Mouse (Mus musculus) kidney, postnatal 0 days (tissue): Measurements from ENCODE around the gene Ptprn2. TPM values are rescaled to one million over a fixed set of nuclear protein-coding genes. Genes with fewer than 3 reads are reported as not detected.

ENCODE experiments used
- ATAC-seq: fragments of 200-750 bp; cut with Nextera tagmentation; replicated peaks from 2 replicates; pipeline ENCODE4 v1.8.0; 2017; ENCODE audit warnings: low read depth, moderate number of reproducible peaks, moderate TSS enrichment, moderate library complexity; ENCODE audit not compliant: low FRiP score
- DNase-seq: peaks from one replicate; pipeline ENCODE4 v3.0.0-alpha.2; 2016; ENCODE audit warnings: low spot score
- H3K27ac ChIP-seq: fragments of 300-500 bp; sonication (generic); 2 replicates; pipeline ENCODE4 v1.5.1; 2014; ENCODE audit warnings: mild to moderate bottlenecking
- H3K27me3 ChIP-seq: fragments of 300-500 bp; sonication (generic); 2 replicates; pipeline ENCODE4 v1.6.1; 2014; ENCODE audit warnings: low read length, mixed read lengths; ENCODE audit not compliant: insufficient read depth
- H3K36me3 ChIP-seq: fragments of 300-500 bp; sonication (generic); 2 replicates; pipeline ENCODE4 v1.6.1; 2014; ENCODE audit warnings: low read length, mixed read lengths; ENCODE audit not compliant: insufficient read depth
- H3K4me1 ChIP-seq: fragments of 300-500 bp; sonication (generic); replicated peaks from 2 replicates; pipeline ENCODE4 v1.6.1; 2014; ENCODE audit warnings: antibody characterized with exemption, low read length, mixed read lengths; ENCODE audit not compliant: insufficient read depth
- H3K4me2 ChIP-seq: fragments of 300-500 bp; sonication (generic); 2 replicates; pipeline ENCODE4 v1.6.1; 2014; ENCODE audit warnings: mild to moderate bottlenecking, low read length, moderate library complexity, mixed read lengths
- H3K4me3 ChIP-seq: fragments of 300-500 bp; sonication (generic); replicated peaks from 2 replicates; pipeline ENCODE4 v1.5.1; 2014; ENCODE audit warnings: low read depth, low read length
- H3K9ac ChIP-seq: fragments of 300-500 bp; sonication (generic); 2 replicates; pipeline ENCODE4 v1.6.1; 2014; ENCODE audit warnings: low read depth, low read length
- H3K9me3 ChIP-seq: fragments of 300-500 bp; sonication (generic); replicated peaks from 2 replicates; pipeline ENCODE4 v1.6.1; 2016; ENCODE audit warnings: low read length, inconsistent platforms, mixed read lengths
- CTCF ChIP-seq: IDR thresholded peaks from 2 replicates; pipeline ENCODE4 v1.5.1; 2016; ENCODE audit warnings: antibody characterized with exemption, low read depth, mild to moderate bottlenecking, moderate library complexity
- WGBS: fragments of 180-500 bp; shearing (Covaris S2); extraction: QIAGEN DNeasy Blood & Tissue Kit; methylation state at CpG from one replicate; pipeline ENCODE4 v1.1.7; 2014; 5-methylcytosine and 5-hydroxymethylcytosine counted together
- microRNA counts: library from miRNA; unstranded; fragments of <30 nt; microRNA quantifications from one replicate; lab custom pipeline; 2015
- microRNA-seq: library from miRNA; unstranded; fragments of <30 nt; microRNA quantifications from one replicate; pipeline ENCODE4, GENCODE M21; 2016
- polyA plus RNA-seq: library from polyadenylated mRNA; unstranded; fragments of >200 nt; fragmentation: Nextera tagmentation; extraction: Ambion mirVana; gene quantifications from 2 replicates; pipeline ENCODE4 v1.2.1, GENCODE M21; 2015

The Ptprn2 gene
- polyA plus RNA-seq, 1 experiment from 2014 or later, result 0.03 TPM

DNA sequence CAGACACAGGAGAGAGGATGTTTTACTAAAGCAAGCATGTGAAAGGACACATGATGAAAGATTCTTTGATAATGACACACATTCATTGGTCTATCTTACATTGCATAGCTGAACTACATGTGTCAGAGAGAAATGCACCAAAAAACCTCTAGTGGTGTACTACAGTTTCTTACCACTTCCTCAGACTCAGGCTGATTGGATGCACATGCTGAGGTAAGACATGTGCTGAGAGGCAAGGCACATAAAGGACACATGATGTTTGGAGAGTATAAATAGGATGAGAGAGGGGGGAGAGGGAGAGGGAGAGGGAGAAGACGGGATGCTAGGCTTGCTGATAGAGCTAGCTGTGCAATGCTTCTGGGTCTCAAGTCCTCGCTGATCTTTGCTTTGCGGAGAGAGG is 837.5 kb downstream of the Ptprn2 start:
- Histone ChIP-seq H3K4me1 (no peaks in the 10 kb centered on the region), H3K4me3 (no peak overlapping the region), H3K4me2 (no peak overlapping the region), H3K27me3 (no peaks in the 10 kb centered on the region), H3K9ac (no peak overlapping the region), H3K36me3 (no peaks in the 10 kb centered on the region), H3K9me3 (no peaks in the 10 kb centered on the region), H3K27ac (no peak overlapping the region)
- DNase-seq (peak; percentile 18), ATAC-seq (0 out of 2 replicates have a peak, but pooled peaks have one; percentile 59)
- 93% methylated on average over 3 of the region's 3 CpGs for WGBS
- no peak for TF ChIP-seq CTCF

MicroRNA genes within 50 kb of the gene (microRNA counts, 519-probe panel; counts per million panel counts)
- microRNA mmu-miR-153 (lab: Ali Mortazavi, UCI), result 330 counts per million, percentile 68 among the panel's probes with 10 or more counts

Small RNAs within 50 kb of the gene (microRNA-seq; reads per million reads assigned to microRNA genes)
- gene Mir153, result 9.4 reads per million, percentile 22 among the genes with 10 or more reads in this experiment

Other genes with a start within 250 kb of the Ptprn2 start
- gene Wdr60, start 222.7 kb upstream of the Ptprn2 start, polyA plus RNA-seq, result 16.6 and 18.2 TPM in 2 replicates
- gene Gm11027, start 210.3 kb upstream of the Ptprn2 start, polyA plus RNA-seq, result not detected in 2 replicates
- 13.9 and 14.0 TPM in 2 replicates for gene Esyt2, start 204.5 kb upstream of the Ptprn2 start, polyA plus RNA-seq
- gene Ncapg2, start 80.3 kb upstream of the Ptprn2 start, polyA plus RNA-seq, result 12.7 and 15.7 TPM in 2 replicates